Mouse (Mus musculus): ENCODE data around the gene Gm45808. TPM values are rescaled to one million over a fixed set of nuclear protein-coding genes. Genes with fewer than 3 reads are reported as not detected.
"Not testable (repeated sequence)": the region's sequence is repeated elsewhere in the genome, so short reads cannot be mapped to it uniquely, and the experiment has no call there.

Gm45808 gene
- polyA plus RNA-seq, 1 experiment from 2014 or later = not detected

DNA sequence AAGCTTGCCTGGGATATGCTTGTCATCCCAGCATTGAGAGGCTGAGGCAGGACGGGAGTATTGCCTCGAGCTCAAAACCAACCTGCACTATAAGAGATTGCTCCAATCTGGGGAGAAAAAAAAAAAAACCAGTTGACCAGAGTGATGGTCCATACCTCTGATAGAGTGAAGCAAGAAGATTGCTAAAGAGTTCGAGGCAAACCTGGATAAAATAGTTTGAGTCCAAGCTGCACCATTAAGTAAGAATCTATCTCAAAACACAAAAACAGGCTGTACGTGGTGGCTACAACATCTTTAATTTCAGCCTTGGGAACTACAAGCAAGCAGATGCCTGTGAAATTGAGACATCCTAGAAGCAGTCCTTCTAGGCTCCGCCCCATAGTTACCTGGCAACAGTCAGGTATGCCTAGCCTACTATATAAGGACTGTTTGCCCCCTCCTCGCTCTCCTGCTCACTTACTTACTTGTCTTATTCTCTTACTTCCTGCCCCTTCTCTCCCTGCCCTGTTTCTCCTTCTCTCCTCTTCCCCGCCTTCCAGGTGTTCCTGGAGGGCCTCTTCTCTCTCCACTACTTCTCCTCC lies 19.4 kb downstream of the Gm45808 start:
- Histone ChIP-seq H3K79me2 (ENCODE audit: inconsistent target) (peaks cover 42% of the 10 kb centered on the region), H3K36me3 (ENCODE audit: inconsistent target) (peaks cover 26% of the 10 kb centered on the region; the same call in 1 of the 2 replicates), H3K4me3 (ENCODE audit: inconsistent target) (peak overlapping the region; percentile 12; the same call in 1 of the 2 replicates), H3K27ac (no peak overlapping the region)
- WGBS (ENCODE audit: missing documents) = 59% methylated on average over 6 of the region's 7 CpGs

DNA sequence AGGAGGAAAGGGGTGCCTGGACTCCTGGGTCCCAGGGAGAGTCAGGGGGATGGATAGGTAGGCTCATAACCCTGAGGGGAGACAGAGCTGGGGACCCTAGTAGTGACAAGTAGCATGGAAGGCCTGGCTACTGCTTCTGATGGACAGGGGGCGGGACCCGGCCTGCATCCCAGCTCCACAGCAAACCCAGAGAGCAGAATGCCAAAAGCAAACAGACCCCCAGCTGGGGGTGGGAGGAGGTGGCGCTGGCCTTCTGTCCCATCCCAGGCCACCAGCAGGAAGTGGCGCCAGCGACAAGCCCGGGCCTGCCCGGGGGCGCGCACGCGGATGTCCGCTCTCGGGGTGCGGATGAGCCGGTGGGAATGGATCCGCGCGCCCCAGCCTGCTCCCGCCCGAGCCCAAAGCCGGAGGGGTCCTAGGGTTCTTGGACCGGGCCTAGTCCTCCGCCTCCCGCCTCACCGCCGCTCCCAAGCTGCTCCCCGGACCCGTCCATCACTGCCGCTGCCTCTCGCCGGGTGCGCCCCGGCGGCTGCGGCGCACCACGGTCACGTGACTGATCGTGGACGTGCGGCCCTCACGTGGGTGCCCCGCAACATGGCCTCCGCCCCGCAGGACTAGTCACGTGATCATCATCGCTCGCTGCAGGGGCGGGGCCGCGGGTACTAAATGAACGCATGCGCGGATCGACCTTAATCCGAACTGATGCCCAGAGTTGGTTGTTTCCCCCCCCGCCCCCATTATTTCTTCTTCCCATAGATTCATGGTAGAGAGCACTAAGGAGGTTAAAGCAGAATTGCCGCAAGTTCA lies 20.1 kb downstream of the Gm45808 start, which contains the start of gene Bax:
Gene Bax (minus strand): TSS at position 616 of the 807 bp plus-strand sequence.
- WGBS (ENCODE audit: missing documents) = under 1% methylated on average over 56 of the region's 58 CpGs
- Histone ChIP-seq H3K27ac (peak within 1 kb of the TSS; percentile 95), H3K36me3 (ENCODE audit: inconsistent target) (peaks cover 32% of the 10 kb centered on the region; the same call in 1 of the 2 replicates), H3K79me2 (ENCODE audit: inconsistent target) (peaks cover 49% of the 10 kb centered on the region), H3K4me3 (ENCODE audit: inconsistent target) (peak within 1 kb of the TSS; percentile 93)

DNA sequence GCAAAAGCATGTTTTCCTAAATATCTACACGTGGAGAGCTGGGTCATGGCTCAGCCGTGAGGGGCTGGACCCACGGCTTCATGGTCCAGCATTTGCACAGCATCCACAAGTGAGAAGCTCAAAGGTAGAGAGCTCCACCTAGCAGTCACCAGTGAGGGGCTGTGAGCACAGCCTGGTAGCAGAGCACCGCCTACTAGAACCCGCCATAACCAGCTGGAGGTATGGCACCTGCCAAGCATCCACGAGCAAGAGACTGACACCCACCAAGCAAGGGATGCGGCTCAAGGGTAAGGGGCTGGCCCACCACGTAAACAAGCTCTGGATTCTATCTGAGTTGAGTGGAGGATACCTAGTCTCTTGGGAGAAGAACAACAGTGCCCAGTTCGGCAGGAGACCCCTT lies 21.1 kb downstream of the Gm45808 start:
- H3K36me3 ChIP-seq (ENCODE audit: inconsistent target) = peaks cover 33% of the 10 kb centered on the region; the same call in 1 of the 2 replicates
- peak overlapping the region; percentile 95 for H3K27ac ChIP-seq
- H3K4me3 ChIP-seq (ENCODE audit: inconsistent target) = peak overlapping the region; percentile 93
- WGBS (ENCODE audit: missing documents) = 97% methylated on average over 9 of the region's 9 CpGs
- H3K79me2 ChIP-seq (ENCODE audit: inconsistent target) = peaks cover 55% of the 10 kb centered on the region

DNA sequence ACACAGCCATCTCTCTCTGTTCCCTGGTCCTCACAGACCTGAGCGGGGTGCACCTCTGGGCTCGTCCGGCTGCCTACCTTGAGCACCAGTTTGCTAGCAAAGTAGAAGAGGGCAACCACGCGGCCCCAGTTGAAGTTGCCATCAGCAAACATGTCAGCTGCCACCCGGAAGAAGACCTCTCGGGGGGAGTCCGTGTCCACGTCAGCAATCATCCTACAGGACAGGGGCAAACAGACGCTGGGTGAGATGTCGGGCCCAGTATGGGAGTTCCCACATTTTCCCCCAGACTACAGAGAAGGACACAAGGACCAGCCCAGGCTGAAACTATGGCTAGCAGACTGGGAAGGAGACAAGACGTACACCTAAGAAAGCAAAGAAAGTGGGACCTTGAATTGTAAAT lies 21.5 kb downstream of the Gm45808 start:
- Histone ChIP-seq H3K36me3 (ENCODE audit: inconsistent target) (peaks cover 33% of the 10 kb centered on the region; the same call in 1 of the 2 replicates), H3K27ac (peak overlapping the region; percentile 95), H3K4me3 (ENCODE audit: inconsistent target) (peak overlapping the region; percentile 93), H3K79me2 (ENCODE audit: inconsistent target) (peaks cover 59% of the 10 kb centered on the region)
- 90% methylated on average over 12 of the region's 12 CpGs for WGBS (ENCODE audit: missing documents)

DNA sequence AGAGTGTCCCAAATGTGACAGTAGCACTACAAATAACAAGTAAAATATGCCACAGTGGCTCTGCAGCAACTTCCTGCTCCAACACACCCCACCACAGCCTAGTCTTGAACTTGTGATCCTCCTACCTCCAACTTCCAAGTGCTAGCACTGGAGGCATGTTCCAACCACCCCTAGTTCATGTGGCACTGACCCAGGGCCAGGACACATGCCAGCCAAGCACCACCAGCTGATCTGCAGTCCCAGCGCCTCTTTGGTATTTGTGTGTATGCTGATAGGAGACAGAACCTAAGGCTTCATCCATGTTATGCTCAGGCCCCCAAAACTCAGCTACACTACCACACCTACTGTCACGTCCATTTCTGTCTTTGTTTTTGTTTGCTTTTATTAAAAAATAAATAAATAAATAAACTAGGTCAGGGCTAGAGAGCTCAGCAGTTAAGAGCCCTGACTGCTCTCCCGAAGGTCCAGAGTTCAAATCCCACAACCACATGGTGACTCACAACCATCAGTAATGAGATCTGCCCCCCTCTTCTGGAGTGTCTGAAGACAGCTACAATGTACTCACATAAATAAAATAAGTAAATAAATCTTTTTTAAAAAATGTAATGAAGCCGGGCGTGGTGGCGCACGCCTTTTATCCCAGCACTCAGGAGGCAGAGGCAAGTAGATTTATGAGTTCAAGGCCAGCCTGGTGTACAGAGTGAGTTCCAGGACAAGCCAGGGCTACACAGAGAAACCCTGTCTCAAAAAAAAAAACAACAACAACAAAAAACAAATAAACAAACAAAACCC lies 22.4 kb downstream of the Gm45808 start:
- no peak overlapping the region; the same call in 1 of the 2 replicates for H3K4me3 ChIP-seq (ENCODE audit: inconsistent target)
- 0 out of 2 replicates have a peak overlapping the region, but pooled peaks have one; percentile 19 for H3K27ac ChIP-seq
- 97% methylated on average over 7 of the region's 7 CpGs for WGBS (ENCODE audit: missing documents)
- peaks cover 33% of the 10 kb centered on the region; the same call in 1 of the 2 replicates for H3K36me3 ChIP-seq (ENCODE audit: inconsistent target)
- H3K79me2 ChIP-seq (ENCODE audit: inconsistent target) = peaks cover 65% of the 10 kb centered on the region

DNA sequence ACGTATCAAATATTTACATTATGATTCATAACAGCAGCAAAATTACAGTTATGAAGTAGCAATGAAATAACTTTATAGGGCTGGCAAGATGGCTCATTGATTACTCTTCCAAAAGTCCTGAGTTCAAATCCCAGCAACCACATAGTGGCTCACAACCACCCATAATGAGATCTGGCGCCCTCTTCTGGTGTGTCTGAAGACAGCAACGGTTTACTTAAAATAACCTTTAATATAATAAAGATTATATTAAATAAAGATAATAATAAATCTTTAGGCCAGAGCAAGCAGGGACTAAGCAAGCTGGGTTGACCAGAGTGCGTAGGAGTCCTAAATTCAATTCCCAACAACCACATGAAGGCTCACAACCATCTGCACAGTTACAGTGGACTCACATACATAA lies 23.7 kb downstream of the Gm45808 start:
- WGBS (ENCODE audit: missing documents) = 68% methylated on average over 3 of the region's 4 CpGs
- not testable (repeated sequence) for H3K27ac ChIP-seq; H3K4me3 ChIP-seq (ENCODE audit: inconsistent target)
- Histone ChIP-seq H3K36me3 (ENCODE audit: inconsistent target) (peaks cover 33% of the 10 kb centered on the region; the same call in 1 of the 2 replicates), H3K79me2 (ENCODE audit: inconsistent target) (peaks cover 78% of the 10 kb centered on the region)

DNA sequence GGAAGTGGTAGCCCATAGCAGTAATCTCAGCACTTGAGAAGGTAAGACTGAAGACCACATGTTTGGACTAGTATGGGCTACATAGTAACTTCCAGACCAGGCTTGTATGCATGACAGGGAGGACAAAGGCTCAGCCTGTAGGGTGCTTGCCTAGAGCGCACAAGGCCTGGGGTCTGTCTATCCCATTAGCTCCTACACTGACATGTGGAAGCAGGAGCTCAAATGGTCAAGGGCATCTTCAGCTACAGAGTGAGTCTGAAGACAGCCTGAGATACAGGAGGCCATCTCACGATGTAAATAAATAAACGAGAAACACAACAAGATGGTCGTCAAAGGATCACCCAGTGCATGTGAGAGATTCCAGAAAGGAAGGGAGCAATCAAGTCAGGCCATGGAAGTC lies 24.3 kb downstream of the Gm45808 start:
- Histone ChIP-seq H3K4me3 (ENCODE audit: inconsistent target) (no peak overlapping the region), H3K27ac (peak overlapping the region; percentile 100; the same call in 1 of the 2 replicates), H3K36me3 (ENCODE audit: inconsistent target) (peaks cover 33% of the 10 kb centered on the region; the same call in 1 of the 2 replicates), H3K79me2 (ENCODE audit: inconsistent target) (peaks cover 83% of the 10 kb centered on the region)
- WGBS (ENCODE audit: missing documents) = 96% methylated on average over 4 of the region's 4 CpGs

DNA sequence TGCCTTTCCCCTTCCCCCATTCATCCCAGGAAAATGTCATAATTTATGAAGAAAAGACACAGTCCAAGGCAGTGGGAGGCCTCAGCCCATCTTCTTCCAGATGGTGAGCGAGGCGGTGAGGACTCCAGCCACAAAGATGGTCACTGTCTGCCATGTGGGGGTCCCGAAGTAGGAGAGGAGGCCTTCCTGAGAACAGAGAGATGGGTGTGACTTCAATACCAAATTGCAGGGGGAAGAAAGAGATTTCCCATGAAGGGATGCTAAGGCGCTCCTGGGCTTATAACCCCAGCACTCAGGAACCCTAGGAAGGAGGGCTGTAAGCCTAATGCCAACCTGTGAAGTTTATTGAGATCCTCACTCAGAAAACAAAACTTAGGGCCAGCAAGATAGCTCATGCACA lies 24.8 kb downstream of the Gm45808 start:
- Histone ChIP-seq H3K4me3 (ENCODE audit: inconsistent target) (no peak overlapping the region), H3K36me3 (ENCODE audit: inconsistent target) (peaks cover 33% of the 10 kb centered on the region; the same call in 1 of the 2 replicates), H3K27ac (peak overlapping the region; percentile 100), H3K79me2 (ENCODE audit: inconsistent target) (peaks cover 83% of the 10 kb centered on the region)
- 95% methylated on average over 3 of the region's 4 CpGs for WGBS (ENCODE audit: missing documents)

DNA sequence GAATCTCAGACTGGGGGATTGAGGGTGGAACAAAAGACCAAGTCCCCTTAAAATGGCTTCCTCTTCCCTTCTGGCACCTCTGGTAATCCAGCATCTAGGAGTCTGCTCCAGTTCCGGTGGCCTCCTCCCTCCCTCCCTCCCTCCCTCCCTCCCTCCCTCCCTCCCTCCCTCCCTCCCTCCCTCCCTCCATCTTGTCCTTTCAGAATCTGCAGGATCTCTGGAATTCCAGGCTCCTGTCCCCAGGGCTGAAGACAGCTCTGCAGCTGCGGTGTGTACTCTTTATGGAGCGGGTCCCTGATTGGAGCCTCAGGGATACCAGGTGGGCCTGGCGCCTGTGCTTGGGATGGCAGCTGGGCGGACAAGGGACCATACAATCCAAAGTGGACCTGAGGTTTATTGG lies 25.3 kb downstream of the Gm45808 start:
- 100% methylated on average over 1 of the region's 5 CpGs for WGBS (ENCODE audit: missing documents)
- Histone ChIP-seq H3K36me3 (ENCODE audit: inconsistent target) (peaks cover 33% of the 10 kb centered on the region; the same call in 1 of the 2 replicates), H3K27ac (peak overlapping the region; percentile 100), H3K79me2 (ENCODE audit: inconsistent target) (peaks cover 82% of the 10 kb centered on the region), H3K4me3 (ENCODE audit: inconsistent target) (no peak overlapping the region)

DNA sequence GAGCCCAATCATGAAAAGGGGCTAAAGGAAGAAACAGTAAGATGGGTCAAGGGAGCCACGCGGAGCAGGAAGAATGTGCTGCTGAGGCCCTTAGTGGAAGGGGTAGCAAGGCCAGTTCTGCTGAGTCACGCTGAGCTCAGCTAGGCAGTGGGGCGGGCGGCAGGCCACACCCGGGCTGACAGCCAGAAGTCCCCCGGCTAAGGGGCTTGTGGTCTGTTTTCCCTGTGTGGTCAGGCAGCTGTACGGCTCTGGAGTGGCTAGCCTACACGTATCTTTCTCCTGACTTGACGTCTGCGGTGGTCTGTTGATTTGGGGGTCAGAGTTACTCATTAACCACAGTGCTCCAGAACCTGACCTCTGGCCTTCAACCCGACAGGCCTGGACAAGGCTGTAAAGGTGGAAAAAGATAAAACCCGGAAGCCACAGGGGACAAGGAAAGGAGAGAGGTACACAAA lies 25.7 kb downstream of the Gm45808 start:
- Histone ChIP-seq H3K36me3 (ENCODE audit: inconsistent target) (peaks cover 33% of the 10 kb centered on the region; the same call in 1 of the 2 replicates), H3K4me3 (ENCODE audit: inconsistent target) (peak overlapping the region; percentile 33; the same call in 1 of the 2 replicates), H3K27ac (peak overlapping the region; percentile 100), H3K79me2 (ENCODE audit: inconsistent target) (peaks cover 78% of the 10 kb centered on the region)
- 0% methylated on average over 13 of the region's 13 CpGs for WGBS (ENCODE audit: missing documents)

DNA sequence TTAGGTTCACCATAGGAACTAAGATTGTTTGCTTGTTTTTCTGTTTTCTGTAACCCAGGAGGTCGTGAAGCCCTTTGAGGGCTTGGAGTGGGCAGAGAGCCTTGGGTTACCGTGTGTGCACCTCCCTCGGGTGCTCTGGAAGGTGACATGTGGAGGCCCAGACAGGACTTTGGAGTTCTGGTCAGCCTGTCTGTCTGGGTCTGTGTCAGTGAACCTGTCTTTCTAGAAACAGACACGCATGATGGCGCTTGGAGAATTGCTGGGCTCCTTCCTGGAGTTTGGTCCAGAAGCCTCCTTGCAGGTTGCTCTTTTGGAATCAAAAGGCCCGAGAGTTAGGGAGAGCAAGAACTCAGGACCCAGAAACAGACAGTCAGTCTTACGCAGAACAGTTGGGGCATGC lies 26.2 kb downstream of the Gm45808 start:
- Histone ChIP-seq H3K36me3 (ENCODE audit: inconsistent target) (peaks cover 33% of the 10 kb centered on the region; the same call in 1 of the 2 replicates), H3K27ac (peak overlapping the region; percentile 100), H3K79me2 (ENCODE audit: inconsistent target) (peaks cover 72% of the 10 kb centered on the region), H3K4me3 (ENCODE audit: inconsistent target) (peak overlapping the region; percentile 33)
- WGBS (ENCODE audit: missing documents) = 36% methylated on average over 7 of the region's 7 CpGs

DNA sequence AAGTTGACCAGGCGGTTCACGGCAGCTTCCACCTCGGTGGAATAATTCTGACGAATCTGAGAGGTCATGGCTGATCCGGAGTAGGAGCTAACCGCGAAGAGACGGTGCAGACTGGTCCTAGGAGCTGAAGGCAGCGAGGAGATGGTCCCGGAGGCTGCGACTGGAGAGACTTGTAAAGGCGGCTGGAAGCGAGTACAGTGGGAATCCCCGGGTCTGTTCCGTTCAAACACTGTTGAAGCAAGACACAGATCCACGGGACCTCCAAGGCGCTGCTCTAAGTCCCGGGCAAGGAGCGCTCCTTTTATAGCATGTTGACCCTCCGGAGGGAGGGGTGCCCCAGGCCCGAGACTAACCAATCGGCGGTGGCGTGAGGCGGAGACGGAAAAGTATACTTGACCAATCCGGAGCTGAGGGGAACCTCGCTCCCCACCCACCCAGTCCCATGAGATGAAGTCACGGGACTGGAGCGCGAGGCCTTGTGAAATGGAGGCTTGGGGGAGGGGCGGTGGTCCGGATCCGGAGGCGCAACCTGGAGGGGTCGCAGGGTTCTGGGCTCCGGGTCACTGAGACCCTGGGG lies 27.0 kb downstream of the Gm45808 start, which contains the start of gene Ftl1:
Gene Ftl1 (minus strand): TSS at position 321 of the 577 bp plus-strand sequence.
- Histone ChIP-seq H3K36me3 (ENCODE audit: inconsistent target) (peaks cover 28% of the 10 kb centered on the region; the same call in 1 of the 2 replicates), H3K27ac (peak within 1 kb of the TSS; percentile 100), H3K4me3 (ENCODE audit: inconsistent target) (peak within 1 kb of the TSS; percentile 99), H3K79me2 (ENCODE audit: inconsistent target) (peaks cover 65% of the 10 kb centered on the region)
- WGBS (ENCODE audit: missing documents) = 3% methylated on average over 20 of the region's 37 CpGs

DNA sequence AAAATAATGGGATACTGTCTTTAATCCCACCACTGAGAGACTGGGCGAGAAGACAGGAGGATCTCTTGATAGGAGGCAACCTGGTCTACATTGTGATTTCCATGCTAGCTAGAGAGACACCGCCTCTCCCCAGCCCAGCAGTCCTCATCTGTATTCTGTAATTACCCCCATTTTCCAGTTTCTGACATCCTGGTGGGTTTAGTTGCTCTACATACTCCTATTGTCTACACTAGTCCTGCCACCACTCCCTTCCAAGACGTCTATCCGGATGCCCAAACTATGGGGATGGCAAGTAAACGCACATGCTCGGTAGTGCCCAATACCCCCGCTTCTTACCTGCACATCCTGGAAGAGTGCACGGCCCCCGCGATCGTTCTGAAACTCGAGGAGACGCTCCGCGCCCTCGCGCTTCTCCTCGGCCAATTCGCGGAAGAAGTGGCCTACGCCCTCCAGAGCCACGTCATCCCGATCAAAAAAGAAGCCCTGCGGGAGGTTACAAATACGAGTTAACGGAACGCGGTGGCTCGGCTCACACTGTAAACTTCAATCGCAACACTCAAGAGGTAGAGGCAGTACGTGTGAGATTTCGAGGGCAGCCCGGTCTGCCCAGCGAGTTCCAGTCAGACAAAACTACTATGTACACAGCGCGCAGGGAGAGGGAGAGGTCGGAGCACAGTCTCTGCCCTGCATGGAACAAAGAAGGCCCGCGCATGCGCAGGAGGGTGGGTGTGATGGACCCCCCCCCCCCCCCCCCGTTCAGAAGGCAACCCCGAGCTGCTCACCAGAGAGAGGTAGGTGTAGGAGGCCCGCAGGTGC lies 27.7 kb downstream of the Gm45808 start:
- 1% methylated on average over 41 of the region's 43 CpGs for WGBS (ENCODE audit: missing documents)
- H3K27ac ChIP-seq = peak overlapping the region; percentile 96
- H3K36me3 ChIP-seq (ENCODE audit: inconsistent target) = peaks cover 21% of the 10 kb centered on the region; the same call in 1 of the 2 replicates

More for the DNA sequence above, 27.7 kb downstream of the Gm45808 start:
- H3K4me3 ChIP-seq (ENCODE audit: inconsistent target) = peak overlapping the region; percentile 99
- H3K79me2 ChIP-seq (ENCODE audit: inconsistent target) = peaks cover 58% of the 10 kb centered on the region

Data from macrophage (primary cell).